Mouse (Mus musculus): Measurements from ENCODE around the gene Nanos3.

The Nanos3 gene

GRCm38 (mm10) chr8:84140838-84141237, 44.2 kb downstream of the Nanos3 start:
- H3K27me3 ChIP-seq (ENCODE audit: control insufficient read depth, insufficient read depth, low read length, poor library complexity, severe bottlenecking): no peaks in the 10 kb centered on the region
- H3K36me3 ChIP-seq (ENCODE audit: control insufficient read depth, insufficient read depth, low read length, poor library complexity, severe bottlenecking): peaks cover 6% of the 10 kb centered on the region
- DNase-seq (ENCODE audit: low read depth, low spot score): no peak

- H3K36me3 ChIP-seq (ENCODE audit: control insufficient read depth, insufficient read depth, low read length, poor library complexity, severe bottlenecking): peaks cover 6% of the 10 kb centered on the region
- DNase-seq (ENCODE audit: low read depth, low spot score): no peak
- H3K27me3 ChIP-seq (ENCODE audit: control insufficient read depth, insufficient read depth, low read length, poor library complexity, severe bottlenecking): no peaks in the 10 kb centered on the region
Measured at GRCm38 (mm10) chr8:84137848-84138247, 47.2 kb downstream of the Nanos3 start.

- Histone ChIP-seq H3K36me3 (ENCODE audit: control insufficient read depth, insufficient read depth, low read length, poor library complexity, severe bottlenecking) (peaks cover 2% of the 10 kb centered on the region; the same call in 1 of the 2 replicates), H3K27me3 (ENCODE audit: control insufficient read depth, insufficient read depth, low read length, poor library complexity, severe bottlenecking) (no peaks in the 10 kb centered on the region)
- no peak for DNase-seq (ENCODE audit: low read depth, low spot score)
Measured at GRCm38 (mm10) chr8:84132225-84132624, 52.8 kb downstream of the Nanos3 start.

- no peak for DNase-seq (ENCODE audit: low read depth, low spot score)
- Histone ChIP-seq H3K27me3 (ENCODE audit: control insufficient read depth, insufficient read depth, low read length, poor library complexity, severe bottlenecking) (no peaks in the 10 kb centered on the region), H3K36me3 (ENCODE audit: control insufficient read depth, insufficient read depth, low read length, poor library complexity, severe bottlenecking) (peaks cover 2% of the 10 kb centered on the region; the same call in 1 of the 2 replicates)
Measured at GRCm38 (mm10) chr8:84130806-84131205, 54.2 kb downstream of the Nanos3 start.

- DNase-seq (ENCODE audit: low read depth, low spot score): peak; percentile 21
- H3K27me3 ChIP-seq (ENCODE audit: control insufficient read depth, insufficient read depth, low read length, poor library complexity, severe bottlenecking): no peaks in the 10 kb centered on the region
- no peaks in the 10 kb centered on the region for H3K36me3 ChIP-seq (ENCODE audit: control insufficient read depth, insufficient read depth, low read length, poor library complexity, severe bottlenecking)
Measured at GRCm38 (mm10) chr8:84128277-84128676, 56.7 kb downstream of the Nanos3 start.

- DNase-seq (ENCODE audit: low read depth, low spot score): peak; percentile 9
- Histone ChIP-seq H3K36me3 (ENCODE audit: control insufficient read depth, insufficient read depth, low read length, poor library complexity, severe bottlenecking) (no peaks in the 10 kb centered on the region), H3K27me3 (ENCODE audit: control insufficient read depth, insufficient read depth, low read length, poor library complexity, severe bottlenecking) (no peaks in the 10 kb centered on the region)
Measured at GRCm38 (mm10) chr8:84127202-84127901, 57.7 kb downstream of the Nanos3 start.

- no peak for DNase-seq (ENCODE audit: low read depth, low spot score)
Measured at GRCm38 (mm10) chr8:84126742-84127141, 58.3 kb downstream of the Nanos3 start.

GRCm38 (mm10) chr8:84125656-84126055, 59.4 kb downstream of the Nanos3 start, which contains the start of gene Podnl1:
Podnl1 (plus strand) TSS chr8:84125989.
- DNase-seq (ENCODE audit: low read depth, low spot score): no peak
- no peaks in the 10 kb centered on the region for H3K36me3 ChIP-seq (ENCODE audit: control insufficient read depth, insufficient read depth, low read length, poor library complexity, severe bottlenecking)
- no peaks in the 10 kb centered on the region for H3K27me3 ChIP-seq (ENCODE audit: control insufficient read depth, insufficient read depth, low read length, poor library complexity, severe bottlenecking)

More at GRCm38 (mm10) chr8:84126742-84127141, 58.3 kb downstream of the Nanos3 start:
- no peaks in the 10 kb centered on the region for H3K27me3 ChIP-seq (ENCODE audit: control insufficient read depth, insufficient read depth, low read length, poor library complexity, severe bottlenecking)
- no peaks in the 10 kb centered on the region for H3K36me3 ChIP-seq (ENCODE audit: control insufficient read depth, insufficient read depth, low read length, poor library complexity, severe bottlenecking)

All from splenic B cell, adult 2 months (primary cell).